Mouse (Mus musculus): ENCODE data around the gene Dcst1.

The Dcst1 gene

DNA sequence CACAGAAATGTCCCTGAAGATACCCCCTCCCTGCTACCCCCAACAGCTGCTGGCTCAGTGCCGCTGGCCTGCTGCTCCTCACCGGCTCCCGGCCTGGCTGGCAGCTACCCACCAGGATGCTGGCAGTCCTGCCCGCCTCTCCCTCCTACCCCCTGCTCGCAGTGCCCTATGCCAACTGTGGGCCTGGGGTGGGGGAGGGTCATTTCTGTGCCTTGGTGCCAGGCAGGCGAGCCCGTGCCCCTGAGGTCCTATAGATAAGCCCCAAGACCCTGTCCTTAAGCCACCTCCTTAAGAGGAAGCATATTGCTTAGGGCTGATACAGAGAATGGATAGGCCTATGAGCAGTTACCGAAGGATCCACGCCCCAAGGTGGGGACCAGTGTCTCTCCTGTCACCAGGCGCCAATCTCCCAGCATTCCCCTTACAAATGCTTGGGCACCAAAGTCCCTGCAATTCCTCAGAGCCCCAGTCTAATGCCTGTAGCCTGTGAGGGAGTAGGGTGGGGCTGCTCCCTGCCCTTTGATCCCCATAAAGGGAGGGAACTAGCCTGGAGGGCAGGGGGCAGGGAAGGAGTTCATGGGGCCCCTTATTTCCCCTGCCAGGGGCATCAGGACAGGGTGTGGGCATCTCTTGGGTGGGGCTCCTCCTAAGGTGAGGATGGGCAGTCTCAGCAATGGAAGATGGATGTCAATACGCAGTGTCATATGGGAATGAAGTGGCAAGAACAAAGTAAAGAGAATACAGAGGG is 23.3 kb upstream of the Dcst1 start:
- DNase-seq (ENCODE audit: low spot score): peak; percentile 67

DNA sequence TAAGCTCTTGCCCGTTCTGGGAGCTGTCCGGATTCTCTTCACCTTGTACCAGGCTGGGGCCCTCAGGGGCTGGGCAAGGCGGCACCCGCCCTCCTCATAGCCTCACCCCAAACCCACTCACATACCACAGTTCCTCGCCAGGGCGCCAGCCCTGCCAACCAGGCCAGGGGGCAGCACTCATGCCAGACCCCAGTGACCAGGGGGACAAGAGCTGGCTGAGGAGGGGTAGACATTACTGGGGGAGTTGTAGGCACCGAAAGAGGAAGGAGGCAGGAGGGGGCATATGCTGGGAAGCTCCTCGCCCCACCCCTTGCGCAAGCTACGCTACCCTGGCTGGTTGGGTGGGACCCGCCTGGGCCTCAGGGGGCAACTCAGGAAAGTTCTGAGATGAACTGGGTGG is 22.6 kb upstream of the Dcst1 start:
- peak; percentile 46 for DNase-seq (ENCODE audit: low spot score)

DNA sequence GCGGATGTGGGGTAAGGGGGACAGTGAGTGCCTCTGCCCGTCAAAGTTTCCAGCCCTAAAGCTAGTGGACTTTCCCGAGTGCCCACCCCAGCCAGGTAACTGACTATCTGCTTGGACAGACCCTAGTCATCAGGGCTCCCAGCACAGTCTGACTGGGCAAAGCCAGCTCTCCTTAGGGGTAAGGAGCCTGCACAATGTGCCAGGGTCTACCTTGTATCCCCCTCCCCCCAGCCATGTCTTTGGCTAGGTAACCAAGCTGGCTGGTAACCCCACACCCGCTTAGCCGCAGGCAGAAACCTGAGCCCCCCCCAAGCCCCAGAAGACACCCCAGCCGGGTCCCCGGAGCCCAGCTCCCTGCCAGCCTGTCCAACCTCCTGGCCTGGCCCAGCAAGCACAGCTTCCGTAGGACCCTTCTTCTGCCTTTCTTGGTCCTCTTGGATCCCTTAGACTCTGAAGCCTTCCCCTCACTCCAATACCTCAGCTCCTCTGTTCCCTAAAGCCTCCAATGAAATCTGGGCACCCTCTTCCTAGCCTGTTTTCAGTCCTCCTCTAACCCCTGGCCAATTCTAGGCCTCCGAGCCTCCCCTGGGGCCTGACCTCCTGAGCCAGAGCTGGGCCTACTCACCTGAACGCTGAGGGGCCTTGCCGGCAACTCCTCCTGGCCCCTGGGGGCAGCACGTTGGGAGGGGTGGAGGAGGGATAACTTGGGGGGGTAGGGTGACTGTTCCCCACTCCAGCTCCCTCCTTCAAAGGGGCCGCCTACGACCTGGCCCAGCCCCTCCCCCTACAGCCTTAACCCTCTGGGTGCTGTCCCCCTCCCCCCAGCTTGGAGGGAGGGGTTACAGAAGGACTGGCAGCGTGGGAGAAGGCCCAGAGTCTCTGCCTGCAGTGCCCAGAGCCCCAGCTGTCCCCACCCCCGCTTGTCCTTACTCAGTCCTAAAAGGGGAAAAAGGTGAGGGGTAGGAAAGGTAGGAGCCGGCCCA is 21.7 kb upstream of the Dcst1 start:
- no peak for DNase-seq (ENCODE audit: low spot score)

DNA sequence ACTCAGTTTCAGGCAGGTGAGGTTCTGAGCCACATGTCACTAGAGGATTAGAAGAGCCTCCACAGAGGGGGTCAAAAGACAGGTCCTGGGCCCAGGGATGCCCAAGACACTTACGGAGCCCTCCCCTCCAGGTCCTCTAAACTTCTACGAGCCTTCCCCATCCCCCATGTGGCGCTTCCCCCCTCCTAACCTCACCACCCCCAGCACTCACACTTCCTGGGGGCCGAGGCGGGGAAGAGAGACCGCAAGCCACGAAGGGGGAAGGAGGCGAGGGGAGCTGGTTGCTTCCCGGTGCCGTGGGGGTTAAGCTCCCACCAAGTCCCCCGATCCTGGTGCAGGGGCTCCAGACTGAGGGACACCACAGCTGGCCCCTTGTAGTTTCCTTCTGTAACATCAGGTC is 20.4 kb upstream of the Dcst1 start:
- DNase-seq (ENCODE audit: low spot score): no peak

DNA sequence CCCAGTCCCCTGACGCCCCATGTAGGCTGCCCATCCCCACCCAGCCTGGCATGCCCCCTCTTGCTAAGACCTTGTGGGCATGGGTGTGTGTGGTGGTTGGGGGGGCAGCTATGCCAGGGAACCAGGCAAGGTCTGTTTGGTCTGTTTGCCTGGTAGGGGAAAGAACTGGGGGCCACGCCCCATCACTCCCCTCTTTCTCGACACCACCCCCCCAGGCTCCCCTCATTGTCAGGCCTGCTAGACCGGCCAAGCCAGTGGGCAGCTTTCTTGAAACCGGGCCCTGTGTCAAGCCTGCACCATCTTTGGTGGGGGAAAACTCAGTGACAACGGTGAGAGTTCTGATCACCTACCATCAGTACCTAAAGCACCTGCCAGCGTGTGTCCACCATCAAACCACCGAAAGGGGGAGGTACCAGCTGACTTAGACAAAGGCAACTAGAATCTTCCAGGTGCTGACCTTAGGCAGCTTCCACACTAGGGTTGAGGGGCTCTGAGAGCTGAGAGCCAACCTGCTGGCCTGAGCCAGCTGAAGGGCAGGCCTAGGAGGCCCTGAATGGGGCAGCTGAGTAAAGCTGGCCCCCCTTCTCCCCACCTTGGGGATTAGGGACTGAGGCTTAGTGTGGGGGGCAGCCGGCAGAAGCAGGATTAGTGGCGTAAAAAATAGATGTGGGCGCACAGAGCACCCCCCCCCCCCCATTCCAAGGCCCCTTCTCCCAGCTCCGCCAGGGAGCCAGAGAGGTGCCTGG is 19.5 kb upstream of the Dcst1 start:
- no peak for DNase-seq (ENCODE audit: low spot score)

DNA sequence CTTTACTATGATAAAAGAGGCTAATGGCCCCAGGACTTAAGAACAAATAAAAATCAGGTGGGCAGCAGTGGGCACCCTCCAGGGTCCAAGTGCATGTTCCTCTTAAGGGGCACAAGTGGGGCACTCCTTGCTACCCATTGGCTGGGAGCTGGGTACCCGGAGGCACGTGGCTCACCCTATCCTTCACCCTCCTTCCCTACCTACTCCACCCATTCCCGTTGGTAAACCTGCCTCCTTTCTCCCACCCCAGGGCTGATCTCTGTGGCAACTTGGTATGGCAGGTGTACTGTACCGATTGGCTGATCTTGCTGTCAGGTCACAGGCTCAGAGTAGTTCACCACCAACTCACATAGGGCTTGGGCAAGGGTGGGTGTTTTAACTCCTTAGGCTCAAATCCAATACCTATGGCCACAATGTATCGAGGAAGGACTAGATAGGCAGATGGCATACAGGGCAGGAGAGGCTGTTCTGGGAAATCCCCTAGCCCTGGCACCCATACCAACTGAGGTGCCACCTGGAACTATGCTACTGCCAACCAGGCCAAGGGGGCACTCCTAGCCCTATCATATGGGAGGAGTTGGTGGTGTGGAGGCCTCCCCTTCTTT is 18.7 kb upstream of the Dcst1 start:
- DNase-seq (ENCODE audit: low spot score): no peak

DNA sequence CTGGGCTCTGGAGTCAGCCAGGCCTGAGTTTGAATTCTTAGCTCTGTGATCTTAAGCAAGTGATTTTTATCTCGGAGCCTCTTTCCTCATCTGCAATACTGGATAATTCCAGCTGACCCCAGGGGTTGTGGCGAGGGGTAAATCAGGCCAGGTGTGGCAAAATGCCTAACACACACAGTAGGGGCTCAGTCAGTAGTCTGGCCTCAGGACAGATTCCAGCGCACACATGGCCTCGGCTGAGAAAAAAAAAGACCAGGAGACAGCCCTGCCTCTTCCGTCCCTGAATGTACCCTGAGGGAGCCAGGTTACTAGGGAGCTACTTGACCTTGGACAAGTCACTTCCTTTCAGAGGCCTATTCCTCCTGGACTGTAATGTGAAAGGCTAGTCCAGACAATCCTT is 17.9 kb upstream of the Dcst1 start:
- DNase-seq (ENCODE audit: low spot score): no peak

DNA sequence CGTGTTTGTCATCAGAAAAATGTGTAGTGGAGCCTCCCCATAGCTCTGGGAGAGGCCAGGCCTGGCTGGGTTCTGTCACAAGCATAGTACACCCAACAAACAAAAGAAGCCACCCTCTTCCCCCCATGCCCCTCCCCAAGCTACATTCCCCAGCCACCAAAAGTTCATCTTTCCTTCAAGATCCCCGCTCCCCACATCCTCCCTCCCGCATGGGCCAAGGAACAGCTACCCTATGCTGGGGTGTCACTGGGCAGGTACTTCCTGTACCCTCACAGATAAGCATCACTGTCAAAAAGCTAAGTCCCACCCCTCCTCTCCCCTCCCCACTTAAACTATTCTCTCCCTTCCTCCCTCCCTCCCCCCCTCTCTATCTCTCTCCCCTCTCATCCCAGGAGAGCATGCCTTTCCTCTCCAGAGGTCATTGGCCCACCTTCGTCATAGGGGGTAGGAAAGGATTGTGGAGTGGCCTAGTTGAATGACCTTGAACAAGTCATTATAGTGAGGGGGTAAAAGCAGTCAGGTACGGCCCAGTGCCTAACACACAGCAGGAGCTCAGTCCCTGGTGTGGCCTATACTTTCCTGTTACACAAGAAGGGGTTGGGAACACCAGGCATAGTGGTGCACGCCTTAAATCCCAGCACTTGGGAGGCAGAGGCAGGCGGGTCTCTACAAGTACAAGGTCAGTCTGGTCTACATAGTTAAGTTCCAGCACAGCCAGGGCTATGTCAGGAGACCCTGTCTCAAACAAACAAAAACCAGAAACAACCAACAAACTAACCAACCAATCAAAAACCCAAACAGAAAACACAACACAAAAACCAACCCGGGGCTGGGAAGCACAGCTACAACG is 17.2 kb upstream of the Dcst1 start:
- no peak for DNase-seq (ENCODE audit: low spot score)

DNA sequence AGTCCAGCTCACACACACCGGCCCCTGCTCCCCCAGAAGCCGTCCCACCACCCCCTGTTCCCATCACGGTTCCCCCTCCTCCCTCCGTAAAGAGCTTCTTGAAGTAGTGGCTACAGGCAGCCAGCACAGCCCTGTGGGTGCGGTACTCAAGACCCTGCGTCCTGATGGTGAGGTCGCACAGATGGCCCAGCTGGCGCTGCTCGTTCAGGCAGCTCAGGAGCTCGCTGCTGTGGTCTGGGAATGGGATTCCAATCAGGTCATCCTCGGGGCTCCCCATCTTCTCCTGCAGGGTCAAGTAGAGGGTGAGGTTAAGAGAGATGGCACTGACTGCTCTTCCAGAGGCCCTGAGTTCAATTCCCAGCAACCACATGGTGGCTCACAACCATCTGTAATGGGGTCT is 16.2 kb upstream of the Dcst1 start:
- no peak for DNase-seq (ENCODE audit: low spot score)

DNA sequence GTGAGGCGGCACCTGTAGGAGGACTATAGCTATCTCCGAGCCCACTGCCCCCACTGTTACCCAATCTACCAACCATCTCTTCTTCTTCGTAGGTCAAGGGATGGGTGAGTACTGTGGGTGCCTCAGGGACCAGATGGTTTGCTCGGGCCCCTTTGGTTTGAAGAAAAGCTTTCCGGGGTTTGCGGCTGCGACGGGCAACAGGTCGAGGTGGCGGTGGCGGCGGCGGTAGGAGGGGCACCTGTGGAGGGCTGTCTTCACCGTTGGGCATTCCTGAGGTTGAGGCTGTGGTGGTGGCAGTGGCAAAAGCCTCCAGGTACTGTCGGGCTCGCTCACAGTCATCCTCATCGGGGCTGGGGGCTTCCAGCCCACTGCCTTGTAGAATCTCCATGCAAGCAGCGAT is 15.7 kb upstream of the Dcst1 start:
- no peak for DNase-seq (ENCODE audit: low spot score)

DNA sequence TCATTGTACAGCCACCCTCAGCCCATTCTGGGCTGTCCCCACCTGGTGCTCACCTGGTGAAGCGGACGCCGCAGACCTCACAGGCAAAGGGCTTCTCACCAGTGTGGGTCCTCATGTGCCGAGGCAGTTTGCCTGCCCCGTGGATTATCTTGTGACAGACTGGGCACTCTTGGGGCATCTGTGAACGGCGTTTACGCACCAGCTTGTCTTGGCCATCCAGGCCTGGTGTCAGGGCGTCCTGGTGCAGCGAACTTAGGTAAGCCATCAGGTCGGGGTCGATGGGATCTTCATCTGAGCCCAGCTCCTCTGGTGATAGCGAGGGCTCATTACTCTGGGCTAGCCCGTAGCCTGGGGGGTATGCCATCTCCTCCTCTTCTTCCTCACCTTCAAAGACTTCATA is 15.2 kb upstream of the Dcst1 start:
- DNase-seq (ENCODE audit: low spot score): no peak

DNA sequence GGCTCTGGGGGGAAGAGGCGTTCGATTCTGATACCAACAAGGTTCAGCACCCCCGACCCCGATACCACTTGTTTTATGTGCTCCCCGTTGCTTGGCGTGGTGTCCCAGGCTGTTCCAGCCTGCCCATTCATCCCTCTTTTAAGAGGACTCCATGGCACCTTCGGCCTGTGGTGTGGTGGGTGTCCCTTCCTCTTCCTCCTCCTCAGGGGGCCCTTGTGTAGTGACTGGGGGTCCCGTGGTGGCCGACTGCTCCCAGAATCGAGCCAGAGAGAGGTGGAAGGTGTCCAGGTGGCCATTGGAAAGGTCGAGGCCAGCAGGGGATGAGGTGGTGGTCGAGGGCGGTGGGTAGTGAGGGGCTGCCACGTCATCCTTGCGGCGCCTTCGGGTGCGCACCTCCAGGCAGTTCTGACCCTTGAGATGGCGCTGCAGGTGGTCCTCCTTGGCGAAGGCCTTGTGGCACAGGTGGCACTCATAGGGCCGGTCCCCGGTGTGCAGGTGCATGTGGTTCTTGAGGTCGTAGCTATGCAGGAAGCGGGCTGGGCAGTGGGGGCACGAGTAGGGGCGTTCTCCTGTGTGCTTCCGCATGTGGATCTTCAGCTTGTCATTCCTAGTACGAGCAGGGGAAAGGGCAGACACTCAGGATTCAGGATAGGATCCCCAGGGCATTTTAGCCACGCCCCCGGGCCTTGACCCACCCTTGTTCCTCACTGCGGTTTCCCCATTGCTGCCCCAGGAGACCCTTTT is 14.5 kb upstream of the Dcst1 start:
- DNase-seq (ENCODE audit: low spot score): no peak

DNA sequence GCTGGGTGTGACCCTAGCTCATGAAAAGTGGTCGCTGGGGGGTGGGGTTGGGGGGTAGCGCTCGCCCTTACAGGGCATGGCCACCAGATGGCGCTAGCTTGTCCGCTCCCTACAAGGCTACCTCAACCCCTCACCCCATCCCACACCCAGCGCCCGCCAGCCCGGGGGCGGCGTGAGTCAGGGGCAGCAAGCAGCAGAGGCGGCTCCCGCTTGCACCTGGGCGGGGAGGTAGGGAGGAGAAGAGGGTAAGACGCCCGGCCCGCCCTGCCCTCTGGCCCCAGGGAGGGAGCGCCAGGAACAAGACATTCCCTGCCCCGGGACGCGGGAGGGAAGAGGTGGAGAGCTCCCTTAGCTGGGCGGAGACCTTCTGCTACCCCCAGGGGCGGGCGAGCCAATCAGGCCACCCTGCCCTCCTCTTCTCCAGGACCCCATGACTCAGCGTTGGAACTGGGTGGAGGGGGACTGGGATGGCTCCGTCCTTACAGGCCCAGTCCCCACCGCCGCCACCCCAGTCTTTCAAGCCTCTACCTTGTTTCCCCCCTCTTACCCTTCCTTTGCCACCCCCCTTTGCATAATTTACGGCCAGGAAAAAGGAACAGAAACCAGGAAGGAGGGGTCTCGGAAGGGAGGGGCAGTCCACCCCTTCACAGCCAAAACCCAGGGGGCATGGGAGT is 13.5 kb upstream of the Dcst1 start:
- peak; percentile 78 for DNase-seq (ENCODE audit: low spot score)

DNA sequence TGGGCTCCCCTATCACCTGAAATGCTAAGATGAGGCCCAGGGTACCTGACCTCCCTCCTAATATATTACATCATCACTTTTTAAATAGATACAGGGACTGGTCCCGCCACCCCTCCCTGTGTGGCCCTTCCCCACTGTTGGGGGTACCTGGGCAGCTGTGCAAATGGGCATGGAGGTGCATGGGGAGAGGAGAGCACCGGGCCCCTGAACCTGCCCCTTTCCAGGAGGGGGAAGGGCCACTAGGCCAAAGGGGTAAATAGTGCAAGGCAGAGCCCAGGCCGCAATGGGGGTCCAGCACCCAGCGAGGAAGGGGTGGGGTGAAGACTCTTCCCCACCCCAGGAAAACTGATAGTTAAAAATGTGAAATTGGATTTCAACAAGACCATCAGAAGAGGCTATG is 12.8 kb upstream of the Dcst1 start:
- no peak for DNase-seq (ENCODE audit: low spot score)

DNA sequence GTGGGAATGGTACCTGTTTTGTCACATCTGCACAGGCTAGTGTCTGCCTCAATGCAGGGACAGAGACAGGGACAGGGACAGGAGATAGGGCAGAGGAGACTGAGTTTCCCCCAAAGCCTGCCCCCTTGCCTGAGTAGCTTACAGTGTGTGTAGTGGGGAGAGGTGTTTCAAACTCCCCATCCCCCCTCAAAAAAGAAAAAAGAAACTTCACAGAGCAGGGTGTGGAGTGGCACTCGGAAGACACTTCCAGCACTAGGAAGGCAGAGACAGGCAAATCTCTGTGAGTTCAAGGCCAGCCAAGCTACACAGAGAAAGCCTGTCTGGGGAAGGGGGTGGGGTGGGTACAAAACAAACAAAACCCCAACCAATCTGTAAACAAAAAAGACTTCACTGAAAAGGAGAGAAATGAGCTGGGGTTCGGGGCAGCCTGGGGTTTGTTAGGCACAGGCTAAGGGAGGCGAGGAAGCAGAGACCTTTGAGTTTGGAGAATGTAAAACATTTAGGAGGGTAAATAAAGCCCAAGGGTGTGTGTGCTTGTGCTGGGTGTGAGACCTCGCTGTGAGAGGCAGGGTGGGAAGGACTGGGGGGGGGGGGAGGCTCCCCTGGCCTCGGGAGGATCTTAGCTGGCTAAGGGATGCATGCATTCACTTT is 8.7 kb upstream of the Dcst1 start:
- DNase-seq (ENCODE audit: low spot score): no peak

DNA sequence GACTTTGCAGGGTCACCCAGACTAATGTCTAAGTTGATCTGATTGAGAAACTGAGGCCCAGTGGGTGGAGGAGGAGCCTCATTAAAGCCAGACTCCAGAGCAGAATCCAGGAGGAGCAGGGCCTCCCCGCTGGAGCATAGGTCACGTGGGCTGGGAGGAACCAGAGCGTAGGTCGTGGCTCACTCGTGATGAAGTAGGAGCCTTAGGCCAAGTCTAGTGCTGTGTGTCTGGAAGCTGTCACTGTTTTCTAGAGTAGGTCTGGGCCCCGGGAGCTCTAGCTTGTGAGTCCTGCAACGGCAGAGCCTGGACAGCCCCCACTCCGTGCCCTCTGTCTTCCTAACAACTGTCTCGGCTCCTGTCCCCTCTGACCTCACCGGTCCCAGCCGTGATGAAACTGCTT is 2.3 kb upstream of the Dcst1 start:
- no peak for DNase-seq (ENCODE audit: low spot score)

DNA sequence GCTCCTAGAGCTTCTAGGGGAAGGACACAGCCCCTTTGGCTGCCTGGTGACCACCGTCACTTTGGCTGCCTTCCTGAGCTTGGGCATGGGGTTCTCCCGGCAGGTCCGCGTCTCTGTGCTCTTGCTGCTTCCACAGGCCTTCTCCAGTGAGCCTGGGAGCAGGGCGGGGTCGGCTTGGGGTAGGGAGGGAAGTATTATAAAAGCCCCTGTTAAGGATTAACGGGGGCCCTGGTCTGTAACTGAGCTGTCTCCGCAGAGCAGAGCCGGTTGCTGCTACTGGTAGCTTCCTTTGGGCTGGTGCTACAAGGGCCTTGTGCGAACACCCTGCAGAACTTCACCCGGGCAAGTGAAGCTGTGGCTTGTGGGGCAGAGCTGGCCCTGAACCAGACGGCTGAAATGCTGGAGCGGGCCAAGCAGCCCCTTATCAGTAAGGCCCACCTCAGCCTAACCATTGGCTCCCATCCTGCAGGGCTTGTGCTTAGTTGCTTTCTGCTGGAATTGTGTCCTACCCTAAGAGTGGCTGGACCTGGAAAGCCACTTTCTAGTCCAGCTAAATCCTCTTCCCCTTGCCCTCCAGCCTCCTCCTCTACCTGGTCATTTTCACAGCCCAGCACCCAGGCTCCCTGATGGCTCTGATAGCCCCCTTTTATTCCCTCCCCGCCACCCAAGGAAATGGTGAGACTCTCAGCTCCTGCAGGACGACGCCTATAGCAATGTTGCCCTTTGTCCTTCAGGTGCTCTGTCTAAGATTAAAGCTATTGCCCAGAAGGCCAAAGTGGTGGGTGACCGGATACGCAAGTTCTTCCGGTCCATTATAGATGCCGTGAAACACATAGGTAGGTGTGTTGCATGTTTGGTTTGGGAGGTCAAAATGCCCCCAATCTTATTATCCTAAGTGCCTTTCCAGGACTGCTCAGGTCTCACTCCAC is 697 bp upstream of the Dcst1 start:
- peak; percentile 42 for DNase-seq (ENCODE audit: low spot score)

DNA sequence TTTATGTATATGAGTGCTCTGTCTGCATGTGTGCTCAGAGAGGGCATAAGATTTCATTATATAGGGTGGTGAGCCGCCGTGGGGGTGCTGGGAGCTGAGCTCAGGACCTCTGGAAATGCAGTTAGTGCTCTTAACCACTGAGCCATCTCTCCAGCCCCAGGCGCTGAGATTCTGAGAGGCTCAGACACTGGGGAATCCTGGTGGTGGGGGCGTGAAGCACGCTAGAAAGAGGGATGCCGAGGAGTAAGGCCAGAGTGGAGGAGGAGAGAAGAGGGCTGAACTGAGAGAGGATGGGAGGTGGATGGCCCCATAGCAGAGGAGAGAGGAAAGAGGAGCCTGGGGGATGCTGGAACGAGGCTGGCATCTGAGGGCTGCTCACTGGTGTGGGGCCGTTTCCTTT is 422 bp downstream of the Dcst1 start:
- no peak for DNase-seq (ENCODE audit: low spot score)

All from ovary, postnatal 36 days (tissue).